Comparison of ENCODE assay signal across 9 mouse cellular contexts in genomic region chr7:101288436-101288835, GRCm38 (mm10). TPM values are rescaled to one million over a fixed set of nuclear protein-coding genes. Genes with fewer than 3 reads are reported as not detected.
A peak's percentile ranks its signal among the peaks of the same experiment; 100 is the strongest.
DNase-seq lines count a peak whose midpoint lies in the region; ATAC-seq and TF ChIP-seq lines count a peak whose summit lies in the region.
"Had no signal": no experiment of that assay in that cellular context is flagged by ENCODE, and none has a peak within 500 bp of the region (broad histone marks: within the 10 kb centered on the region; RNA-seq: fewer than 3 reads in every experiment).

No protein-coding gene starts in this region.

- no peak overlapping the region for H3K4me2 ChIP-seq in liver, embryonic 12.5 days
- H3K4me2 ChIP-seq: midbrain, embryonic 12.5 days had no signal

- no peak overlapping the region for H3K4me3 ChIP-seq in liver, adult 2 months (ENCODE audit: insufficient read depth, low read depth, low read length)
- no peak overlapping the region for H3K4me3 ChIP-seq in liver, embryonic 12.5 days
- H3K4me3 ChIP-seq in embryonic fibroblast, embryonic 13.5 days (ENCODE audit: insufficient read depth, low read length), result no peak overlapping the region
- H3K4me3 ChIP-seq: midbrain, embryonic 12.5 days had no signal

- TF ChIP-seq CTCF in liver, adult 2 months (IDR thresholded peaks at IDR 0.05; ENCODE audit: low read depth, low read length), result peak; percentile 82
- TF ChIP-seq CTCF in embryonic fibroblast, embryonic 13.5 days (IDR thresholded peaks at IDR 0.05; ENCODE audit: borderline replicate concordance, insufficient read depth, low read length), result peak; percentile 61

- H3K79me2 ChIP-seq in liver, adult 2 months (ENCODE audit: control insufficient read depth, insufficient read depth, low read length), result no peaks in the 10 kb centered on the region

- no peak overlapping the region for H3K27ac ChIP-seq in liver, adult 2 months (replicated peaks; ENCODE audit: insufficient read depth, low read depth, low read length)
- H3K27ac ChIP-seq in liver, embryonic 12.5 days, result no peak overlapping the region
- H3K27ac ChIP-seq in embryonic fibroblast, embryonic 13.5 days (ENCODE audit: insufficient read depth, low read length), result no peak overlapping the region
- H3K27ac ChIP-seq: midbrain, embryonic 12.5 days had no signal

- intact Hi-C loops in left cerebral cortex, postnatal 4 days (cut with DNase I), result loop anchor here (5.0 kb wide), 1 partner anchor 226 kb away; no protein-coding TSS in a partner anchor

- H3K27me3 ChIP-seq in liver, adult 2 months (ENCODE audit: control insufficient read depth, insufficient read depth, low read length), result no peaks in the 10 kb centered on the region
- no peaks in the 10 kb centered on the region for H3K27me3 ChIP-seq in liver, embryonic 12.5 days (replicated peaks)
- H3K27me3 ChIP-seq: midbrain, embryonic 12.5 days had no signal

- no peak for TF ChIP-seq POLR2A in liver, adult 2 months (IDR thresholded peaks at IDR 0.05; ENCODE audit: extremely low read depth, insufficient read depth, low read length)
- no peak for TF ChIP-seq POLR2A in embryonic fibroblast, embryonic 13.5 days (IDR thresholded peaks at IDR 0.05; ENCODE audit: low read depth, low read length)

- no peak for ATAC-seq in cerebellum, adult (ENCODE audit: insufficient number of reproducible peaks, low FRiP score, low TSS enrichment)
- no peak for ATAC-seq in liver, embryonic 12.5 days

- no peak overlapping the region for H3K9ac ChIP-seq in liver, adult 2 months (ENCODE audit: low read depth, low read length)
- H3K9ac ChIP-seq in liver, embryonic 12.5 days, result no peak overlapping the region
- H3K9ac ChIP-seq: midbrain, embryonic 12.5 days had no signal

- H3K9me3 ChIP-seq in liver, embryonic 12.5 days (replicated peaks), result no peaks in the 10 kb centered on the region
- H3K9me3 ChIP-seq: midbrain, embryonic 12.5 days had no signal

- peaks cover 45% of the 10 kb centered on the region for H3K36me3 ChIP-seq in liver, adult 2 months (ENCODE audit: control insufficient read depth, insufficient read depth, low read length)
- H3K36me3 ChIP-seq in liver, embryonic 12.5 days, result peaks cover 14% of the 10 kb centered on the region

- peak; percentile 52 for DNase-seq in cerebellum, adult 9-10 months
- DNase-seq in liver, adult 2 months (ENCODE audit: extremely low read depth, low read depth, low spot score), result peak; percentile 32
- DNase-seq in ZHBTc4 (ENCODE audit: low read depth, low spot score), result peak; percentile 52
- peak; percentile 58 for DNase-seq in left cerebral cortex, postnatal 4 days
- DNase-seq in skeletal muscle tissue, adult 2 months (ENCODE audit: low read depth, low spot score), result peak; percentile 32

- WGBS in liver, adult 2 months, result 56% methylated on average over 4 of the region's 4 CpGs
- 37% methylated on average over 4 of the region's 4 CpGs for WGBS in liver, embryonic 12.5 days (ENCODE audit: insufficient replicate concordance)

- H3K4me1 ChIP-seq in liver, adult 2 months (ENCODE audit: control insufficient read depth, insufficient read depth, low read length), result no peaks in the 10 kb centered on the region
- H3K4me1 ChIP-seq in liver, embryonic 12.5 days, result no peaks in the 10 kb centered on the region
- 0 out of 2 replicates have a peak, but pooled peaks cover 5% of the 10 kb centered on the region for H3K4me1 ChIP-seq in embryonic fibroblast, embryonic 13.5 days (ENCODE audit: control insufficient read depth, insufficient read depth, low read length)
- H3K4me1 ChIP-seq: midbrain, embryonic 12.5 days had no signal

RNA-seq across cellular contexts. Expression of gene Atg16l2, which starts 13.6 kb away (rescaled TPM):
- 8.7 and 9.1 TPM in 2 replicates for total RNA-seq in liver, adult 2 months (2014; rRNA removed)
- polyA plus RNA-seq in liver, adult 2 months (2012; rRNA removed), result 8.2 and 13.8 TPM in 2 replicates
- 4.7 and 5.7 TPM in 2 replicates for polyA plus RNA-seq in liver, embryonic 12.5 days (2016; fragmentation: Nextera tagmentation; extraction: Ambion mirVana)
- polyA plus RNA-seq in embryonic fibroblast, embryonic 13.5 days (2011; ENCODE audit: insufficient read length, low read depth, missing spikeins), result 14.1 and 16.3 TPM in 2 replicates
- 10 to 100 TPM; 34.2 to 36.0 TPM for total RNA-seq in left cerebral cortex, postnatal 4 days (2021)

RNA-seq across cellular contexts. Expression of gene Stard10, which starts 28.4 kb away (rescaled TPM):
- total RNA-seq in liver, adult 2 months (2014; rRNA removed), result 779 and 846 TPM in 2 replicates
- 1,131 and 1,407 TPM in 2 replicates for polyA plus RNA-seq in liver, adult 2 months (2012; rRNA removed)
- polyA plus RNA-seq in liver, embryonic 12.5 days (2016; fragmentation: Nextera tagmentation; extraction: Ambion mirVana), result 76.9 and 79.5 TPM in 2 replicates
- 13.1 and 13.5 TPM in 2 replicates for polyA plus RNA-seq in embryonic fibroblast, embryonic 13.5 days (2011; ENCODE audit: insufficient read length, low read depth, missing spikeins)
- total RNA-seq in left cerebral cortex, postnatal 4 days (2021), result 10 to 100 TPM; 13.2 to 14.6 TPM

RNA-seq across cellular contexts. Expression of gene Arap1, which starts 59.4 kb away (rescaled TPM):
- 43.8 and 51.0 TPM in 2 replicates for total RNA-seq in liver, adult 2 months (2014; rRNA removed)
- 88.2 and 89.2 TPM in 2 replicates for polyA plus RNA-seq in liver, adult 2 months (2012; rRNA removed)
- 20.5 and 24.6 TPM in 2 replicates for polyA plus RNA-seq in liver, embryonic 12.5 days (2016; fragmentation: Nextera tagmentation; extraction: Ambion mirVana)
- 64.2 and 115 TPM in 2 replicates for polyA plus RNA-seq in embryonic fibroblast, embryonic 13.5 days (2011; ENCODE audit: insufficient read length, low read depth, missing spikeins)
- 10 to 100 TPM; 21.1 to 21.9 TPM for total RNA-seq in left cerebral cortex, postnatal 4 days (2021)

Comparison
In these comparisons a context has a peak if more than half of its experiments do, and no peak if none do; other contexts are left out.
1. RNA of gene Stard10, which starts 28.4 kb away (polyA plus RNA-seq): 1,131 to 1,407 TPM in liver, adult 2 months; 76.9 to 79.5 TPM in liver, embryonic 12.5 days and 13.1 to 13.5 TPM in embryonic fibroblast, embryonic 13.5 days; every median in the first group is over 10 times any median in the second.
2. Peak in every context shown above with its lines, with median percentiles within 50 percentile points of each other: DNase-seq.